ENCODE assay signal across 8 mouse cellular contexts in genomic region chr6:56714186-56714573, GRCm38 (mm10). TPM values are rescaled to one million over a fixed set of nuclear protein-coding genes. Genes with fewer than 3 reads are reported as not detected.
DNase-seq lines count a peak whose midpoint lies in the region; ATAC-seq and TF ChIP-seq lines count a peak whose summit lies in the region.

No protein-coding gene starts in this region.

- in situ Hi-C loops in CH12.LX (cut with MboI; ENCODE audit: low pct_ligation_motif_present, low pct_unique_long_range_greater_than_20kb, low sequenced_read_pairs) = loop anchor here (25.0 kb wide), 1 partner anchor 352 kb away; no protein-coding TSS in a partner anchor

- TF ChIP-seq POLR2A in CH12.LX (IDR thresholded peaks at IDR 0.05; ENCODE audit: low read depth, low read length) = no peak
- no peak for TF ChIP-seq POLR2A in thymus, adult 2 months (IDR thresholded peaks at IDR 0.05; ENCODE audit: control insufficient read depth, extremely low read depth, insufficient read depth, low read length, poor library complexity)

- no peaks in the 10 kb centered on the region for H3K9me3 ChIP-seq in heart, embryonic 11.5 days (replicated peaks; ENCODE audit: control insufficient read depth, low read length)
- no peaks in the 10 kb centered on the region for H3K9me3 ChIP-seq in CH12.LX (replicated peaks; ENCODE audit: low read length)
- no peaks in the 10 kb centered on the region for H3K9me3 ChIP-seq in forebrain, embryonic 15.5 days
- no peaks in the 10 kb centered on the region for H3K9me3 ChIP-seq in liver, embryonic 14.5 days (ENCODE audit: control insufficient read depth, low read length)

- H3K79me2 ChIP-seq in CH12.LX (replicated peaks; ENCODE audit: control insufficient read depth, extremely low read depth, insufficient read depth, poor library complexity, severe bottlenecking) = peaks cover 15% of the 10 kb centered on the region

- no peak overlapping the region; the same call in 1 of the 2 replicates for H3K9ac ChIP-seq in heart, embryonic 11.5 days (ENCODE audit: low read depth, low read length)
- peak overlapping the region; percentile 35; the same call in 1 of the 2 replicates for H3K9ac ChIP-seq in CH12.LX (ENCODE audit: insufficient read depth, low read depth)
- peak overlapping the region; percentile 86; the same call in 1 of the 2 replicates for H3K9ac ChIP-seq in forebrain, embryonic 15.5 days (replicated peaks)
- no peak overlapping the region for H3K9ac ChIP-seq in liver, embryonic 14.5 days (replicated peaks)

- peak overlapping the region; percentile 88 for H3K4me3 ChIP-seq in heart, embryonic 11.5 days (ENCODE audit: low read depth, low read length)
- H3K4me3 ChIP-seq in CH12.LX (replicated peaks in 1 of 3; ENCODE audit: low read depth in 2 of 3, low read length in 2 of 3, poor library complexity in 1 of 3) = peak overlapping the region in 2 of 3 experiments; percentile 30 to 34
- H3K4me3 ChIP-seq in forebrain, embryonic 15.5 days = peak overlapping the region; percentile 63
- H3K4me3 ChIP-seq in liver, embryonic 14.5 days (ENCODE audit: insufficient read depth in 1 of 2, low read depth in 2 of 2, low read length in 2 of 2) = peak overlapping the region; percentile 31 to 97; a peak in 3 of 4 replicates
- no peak overlapping the region for H3K4me3 ChIP-seq in thymus, adult 2 months (ENCODE audit: control insufficient read depth, insufficient read depth, low read length)

- H3K36me3 ChIP-seq in heart, embryonic 11.5 days (ENCODE audit: control insufficient read depth, insufficient read depth, low read length) = no peaks in the 10 kb centered on the region
- peaks cover 0 to 4% of the 10 kb centered on the region in 2 experiments for H3K36me3 ChIP-seq in CH12.LX (replicated peaks in 1 of 2; ENCODE audit: control insufficient read depth in 1 of 2, insufficient read depth in 1 of 2, low read length in 1 of 2)
- H3K36me3 ChIP-seq in forebrain, embryonic 15.5 days = no peaks in the 10 kb centered on the region
- no peaks in the 10 kb centered on the region for H3K36me3 ChIP-seq in liver, embryonic 14.5 days (replicated peaks; ENCODE audit: control insufficient read depth, insufficient read depth, low read depth)
- H3K36me3 ChIP-seq in thymus, adult 2 months (ENCODE audit: control insufficient read depth, insufficient read depth, low read length) = no peaks in the 10 kb centered on the region

- H3K4me1 ChIP-seq in heart, embryonic 11.5 days (ENCODE audit: control insufficient read depth, insufficient read depth, low read length) = peaks cover 4% of the 10 kb centered on the region; the same call in 1 of the 2 replicates
- peaks cover 0 to 17% of the 10 kb centered on the region in 2 experiments; a peak in 2 of 4 replicates for H3K4me1 ChIP-seq in CH12.LX (ENCODE audit: control insufficient read depth in 1 of 2, insufficient read depth in 2 of 2)
- H3K4me1 ChIP-seq in forebrain, embryonic 15.5 days = peaks cover 18% of the 10 kb centered on the region
- H3K4me1 ChIP-seq in liver, embryonic 14.5 days (replicated peaks; ENCODE audit: control insufficient read depth in 2 of 2, insufficient read depth in 2 of 2, low read length in 1 of 2) = peaks cover 6 to 13% of the 10 kb centered on the region in 2 experiments
- H3K4me1 ChIP-seq in thymus, adult 2 months (replicated peaks; ENCODE audit: control insufficient read depth, insufficient read depth, low read length) = no peaks in the 10 kb centered on the region

- H3K27me3 ChIP-seq in heart, embryonic 11.5 days (ENCODE audit: control insufficient read depth, insufficient read depth, low read length) = no peaks in the 10 kb centered on the region
- H3K27me3 ChIP-seq in CH12.LX (replicated peaks) = peaks cover 1% of the 10 kb centered on the region
- H3K27me3 ChIP-seq in forebrain, embryonic 15.5 days = no peaks in the 10 kb centered on the region
- H3K27me3 ChIP-seq in liver, embryonic 14.5 days (ENCODE audit: control insufficient read depth, insufficient read depth, low read length) = no peaks in the 10 kb centered on the region
- no peaks in the 10 kb centered on the region for H3K27me3 ChIP-seq in thymus, adult 2 months (ENCODE audit: control insufficient read depth, insufficient read depth, low read length)

- H3K4me2 ChIP-seq in heart, embryonic 11.5 days = peak overlapping the region; percentile 84
- H3K4me2 ChIP-seq in CH12.LX (ENCODE audit: insufficient read depth, low read depth, poor library complexity, severe bottlenecking) = no peak overlapping the region
- peak overlapping the region; percentile 69 for H3K4me2 ChIP-seq in forebrain, embryonic 15.5 days (replicated peaks)
- H3K4me2 ChIP-seq in liver, embryonic 14.5 days (ENCODE audit: low read depth) = peak overlapping the region; percentile 82

- no peak overlapping the region for H3K27ac ChIP-seq in heart, embryonic 11.5 days (ENCODE audit: low read depth, low read length)
- no peak overlapping the region for H3K27ac ChIP-seq in CH12.LX (ENCODE audit: insufficient read depth, low read depth)
- H3K27ac ChIP-seq in forebrain, embryonic 15.5 days (replicated peaks) = peak overlapping the region; percentile 94
- no peak overlapping the region for H3K27ac ChIP-seq in liver, embryonic 14.5 days
- H3K27ac ChIP-seq in thymus, adult 2 months (ENCODE audit: control insufficient read depth, insufficient read depth, low read length) = no peak overlapping the region

- no peak for DNase-seq in heart, adult 9 months (ENCODE audit: low spot score in 2 of 2)
- no peak for DNase-seq in CH12.LX (ENCODE audit: extremely low read depth)
- DNase-seq in liver, embryonic 14.5 days (ENCODE audit: low read depth in 3 of 3, low spot score in 3 of 3) = no peak
- DNase-seq in urinary bladder, adult 2 months (ENCODE audit: low spot score) = no peak
- no peak for DNase-seq in thymus, adult 2 months

- dilution Hi-C loops in CH12.LX (cut with MboI; ENCODE audit: extremely low pct_ligation_motif_present, extremely low pct_unique_long_range_greater_than_20kb, low sequenced_read_pairs) = no loop called here

- TF ChIP-seq EP300 in CH12.LX (IDR thresholded peaks at IDR 0.05; ENCODE audit: low read length) = no peak
- TF ChIP-seq EP300 in liver, embryonic 14.5 days (IDR thresholded peaks at IDR 0.05; ENCODE audit: low read depth) = no peak

- no peak for TF ChIP-seq CTCF in CH12.LX (conservative IDR thresholded peaks at IDR 0.05 in 1 of 2, IDR thresholded peaks at IDR 0.05 in 1 of 2; ENCODE audit: low read depth in 2 of 2, low read length in 2 of 2)
- TF ChIP-seq CTCF in liver, embryonic 14.5 days (IDR thresholded peaks at IDR 0.05; ENCODE audit: low read depth) = no peak
- TF ChIP-seq CTCF in thymus, adult 2 months (IDR thresholded peaks at IDR 0.05; ENCODE audit: borderline replicate concordance, control insufficient read depth, extremely low read depth, insufficient read depth, low read length, poor library complexity) = no peak

- TF ChIP-seq RAD21 in CH12.LX (IDR thresholded peaks at IDR 0.05; ENCODE audit: low read depth, low read length) = no peak

- no peak for ATAC-seq in heart, embryonic 11.5 days (replicated peaks; ENCODE audit: insufficient number of reproducible peaks, low FRiP score, low TSS enrichment)
- ATAC-seq in forebrain, embryonic 15.5 days (replicated peaks) = no peak
- ATAC-seq in liver, embryonic 14.5 days (ENCODE audit: insufficient read depth) = no peak
- no peak for ATAC-seq in monocyte, adult 5-6 weeks (replicated peaks; ENCODE audit: insufficient number of reproducible peaks, low FRiP score, low TSS enrichment, poor library complexity, severe bottlenecking)

- 43% methylated on average over 7 of the region's 7 CpGs for WGBS in heart, embryonic 11.5 days (ENCODE audit: insufficient replicate concordance)
- WGBS in forebrain, embryonic 15.5 days = 53% methylated on average over 7 of the region's 7 CpGs
- WGBS in liver, embryonic 14.5 days (ENCODE audit: insufficient replicate concordance) = 32% methylated on average over 7 of the region's 7 CpGs
- WGBS in thymus, adult 2 months = 25% methylated on average over 7 of the region's 7 CpGs

TF ChIP-seq in CH12.LX, 34 proteins besides CTCF, POLR2A, EP300 and RAD21:
- TF ChIP-seq MAZ (IDR thresholded peaks at IDR 0.05; ENCODE audit: low read depth, low read length) = no peak
- TF ChIP-seq ZNF384 (IDR thresholded peaks at IDR 0.05; ENCODE audit: low read depth, low read length) = peak; percentile 71
- TF ChIP-seq MAX (IDR thresholded peaks at IDR 0.05; ENCODE audit: low read length) = no peak

RNA-seq across cellular contexts. Expression of gene Avl9, which starts 0.5 kb away (rescaled TPM):
- 10.0 and 11.1 TPM in 2 replicates for polyA plus RNA-seq in heart, embryonic 11.5 days (2014; fragmentation: Nextera tagmentation; extraction: Ambion mirVana)
- 12.8 and 14.1 TPM in 2 replicates for total RNA-seq in CH12.LX (2012; rRNA removed)
- 20.4 and 23.5 TPM in 2 replicates for total RNA-seq in CH12.LX (2014; rRNA removed)
- 11.2 and 13.1 TPM in 2 replicates for polyA plus RNA-seq in CH12.LX (2012; ENCODE audit: insufficient read length, low read depth)
- 39.0 and 39.2 TPM in 2 replicates for polyA plus RNA-seq in forebrain, embryonic 15.5 days (2015; fragmentation: Nextera tagmentation; extraction: Ambion mirVana)
- 1.5 and 2.2 TPM in 2 replicates for polyA plus RNA-seq in liver, embryonic 14.5 days (2012; rRNA removed)
- polyA plus RNA-seq in liver, embryonic 14.5 days (2014; fragmentation: Nextera tagmentation; extraction: Ambion mirVana) = 3.2 and 3.4 TPM in 2 replicates
- polyA plus RNA-seq in urinary bladder, adult 2 months (2012; rRNA removed) = 10.5 and 10.6 TPM in 2 replicates
- 13.7 and 14.6 TPM in 2 replicates for polyA plus RNA-seq in thymus, adult 2 months (2012; rRNA removed)
- total RNA-seq in monocyte, adult 5-6 weeks (2017) = 62.7 to 80.8 TPM (median 66.0 TPM) in 3 replicates

RNA-seq across cellular contexts. Expression of gene Lsm5, which starts 9.7 kb away (rescaled TPM):
- 102 and 103 TPM in 2 replicates for polyA plus RNA-seq in heart, embryonic 11.5 days (2014; fragmentation: Nextera tagmentation; extraction: Ambion mirVana)
- 89.3 and 103 TPM in 2 replicates for total RNA-seq in CH12.LX (2012; rRNA removed)
- total RNA-seq in CH12.LX (2014; rRNA removed) = 298 and 357 TPM in 2 replicates
- 80.0 and 98.9 TPM in 2 replicates for polyA plus RNA-seq in CH12.LX (2012; ENCODE audit: insufficient read length, low read depth)
- polyA plus RNA-seq in forebrain, embryonic 15.5 days (2015; fragmentation: Nextera tagmentation; extraction: Ambion mirVana) = 95.2 and 109 TPM in 2 replicates
- polyA plus RNA-seq in liver, embryonic 14.5 days (2012; rRNA removed) = 58.8 and 65.7 TPM in 2 replicates
- 92.0 and 108 TPM in 2 replicates for polyA plus RNA-seq in liver, embryonic 14.5 days (2014; fragmentation: Nextera tagmentation; extraction: Ambion mirVana)
- 36.3 and 45.1 TPM in 2 replicates for polyA plus RNA-seq in urinary bladder, adult 2 months (2012; rRNA removed)
- polyA plus RNA-seq in thymus, adult 2 months (2012; rRNA removed) = 7.3 and 7.7 TPM in 2 replicates
- 65.8 to 113 TPM (median 109 TPM) in 3 replicates for total RNA-seq in monocyte, adult 5-6 weeks (2017)

Comparison
In these comparisons a context has a peak if more than half of its experiments do, and no peak if none do; other contexts are left out.
1. H3K9ac ChIP-seq: peak in CH12.LX (single experiment) and forebrain, embryonic 15.5 days (single experiment); none in heart, embryonic 11.5 days (single experiment) and liver, embryonic 14.5 days (single experiment).